Mouse (Mus musculus): Measurements from ENCODE around the gene Nufip2.

GRCm38 (mm10) chr11:77743966-77744365, 58.0 kb downstream of the Nufip2 start:
- peak; percentile 73 for TF ChIP-seq CTCF (IDR thresholded peaks at IDR 0.05)
- no peak for TF ChIP-seq POLR2A (IDR thresholded peaks at IDR 0.05; ENCODE audit: insufficient read depth, low read depth, low read length)
- TF ChIP-seq EP300 (IDR thresholded peaks at IDR 0.05; ENCODE audit: insufficient read depth, low read depth, low read length) = no peak
